Mouse (Mus musculus): ENCODE measurements at regions not wholly inside any gene's neighbourhood (a gene's known extent, or its start where the extent isn't known, plus 50 kb on each side); places are given as distances from the start of the nearest gene placed in this dataset.

GRCm38 (mm10) chr6:47649961-47650360 is 54.8 kb upstream of the Ezh2 start:
- H3K4me2 ChIP-seq (ENCODE audit: low read depth), result no peak overlapping the region
- peaks cover 0 to 4% of the 10 kb centered on the region in 2 experiments; a peak in 1 of 4 replicates for H3K4me1 ChIP-seq (replicated peaks; ENCODE audit: control insufficient read depth in 2 of 2, insufficient read depth in 2 of 2, low read length in 1 of 2)
- no peaks in the 10 kb centered on the region for H3K9me3 ChIP-seq (ENCODE audit: control insufficient read depth, low read length)
- no peaks in the 10 kb centered on the region for H3K36me3 ChIP-seq (replicated peaks; ENCODE audit: control insufficient read depth, insufficient read depth, low read depth)
- DNase-seq (ENCODE audit: low read depth in 3 of 3, low spot score in 3 of 3) (no peak), ATAC-seq (ENCODE audit: insufficient read depth) (no peak)
- no peak overlapping the region for H3K9ac ChIP-seq (replicated peaks)
- 69% methylated on average over 6 of the region's 6 CpGs for WGBS (ENCODE audit: insufficient replicate concordance)
- no peak overlapping the region for H3K4me3 ChIP-seq (ENCODE audit: insufficient read depth in 1 of 2, low read depth in 2 of 2, low read length in 2 of 2)
- TF ChIP-seq CTCF (IDR thresholded peaks at IDR 0.05; ENCODE audit: low read depth) (no peak), EP300 (IDR thresholded peaks at IDR 0.05; ENCODE audit: low read depth) (no peak)
- no peaks in the 10 kb centered on the region for H3K27me3 ChIP-seq (ENCODE audit: control insufficient read depth, insufficient read depth, low read length)
- H3K27ac ChIP-seq, result no peak overlapping the region

- Histone ChIP-seq H3K4me1 (replicated peaks; ENCODE audit: control insufficient read depth in 2 of 2, insufficient read depth in 2 of 2, low read length in 1 of 2) (peaks cover 0 to 4% of the 10 kb centered on the region in 2 experiments; a peak in 1 of 4 replicates), H3K4me2 (ENCODE audit: low read depth) (no peak overlapping the region), H3K27ac (no peak overlapping the region), H3K36me3 (replicated peaks; ENCODE audit: control insufficient read depth, insufficient read depth, low read depth) (no peaks in the 10 kb centered on the region), H3K4me3 (ENCODE audit: insufficient read depth in 1 of 2, low read depth in 2 of 2, low read length in 2 of 2) (no peak overlapping the region), H3K27me3 (ENCODE audit: control insufficient read depth, insufficient read depth, low read length) (no peaks in the 10 kb centered on the region), H3K9me3 (ENCODE audit: control insufficient read depth, low read length) (no peaks in the 10 kb centered on the region), H3K9ac (replicated peaks) (no peak overlapping the region)
- DNase-seq (ENCODE audit: low read depth in 3 of 3, low spot score in 3 of 3), result no peak
- TF ChIP-seq CTCF (IDR thresholded peaks at IDR 0.05; ENCODE audit: low read depth) (no peak), EP300 (IDR thresholded peaks at IDR 0.05; ENCODE audit: low read depth) (no peak)
- no peak for ATAC-seq (ENCODE audit: insufficient read depth)
- WGBS (ENCODE audit: insufficient replicate concordance), result 37% methylated on average over 5 of the region's 5 CpGs
Observed at GRCm38 (mm10) chr6:47649451-47649931, 54.4 kb upstream of the Ezh2 start.

GRCm38 (mm10) chr6:47648899-47649298 is 53.8 kb upstream of the Ezh2 start:
- peaks cover 0 to 4% of the 10 kb centered on the region in 2 experiments; a peak in 1 of 4 replicates for H3K4me1 ChIP-seq (replicated peaks; ENCODE audit: control insufficient read depth in 2 of 2, insufficient read depth in 2 of 2, low read length in 1 of 2)
- H3K9ac ChIP-seq (replicated peaks), result no peak overlapping the region
- ATAC-seq (ENCODE audit: insufficient read depth) (no peak), DNase-seq (ENCODE audit: low read depth in 3 of 3, low spot score in 3 of 3) (no peak)
- WGBS (ENCODE audit: insufficient replicate concordance), result 69% methylated on average over 5 of the region's 5 CpGs
- no peak overlapping the region for H3K4me3 ChIP-seq (ENCODE audit: insufficient read depth in 1 of 2, low read depth in 2 of 2, low read length in 2 of 2)
- no peaks in the 10 kb centered on the region for H3K36me3 ChIP-seq (replicated peaks; ENCODE audit: control insufficient read depth, insufficient read depth, low read depth)
- H3K9me3 ChIP-seq (ENCODE audit: control insufficient read depth, low read length), result no peaks in the 10 kb centered on the region
- TF ChIP-seq CTCF (IDR thresholded peaks at IDR 0.05; ENCODE audit: low read depth) (no peak), EP300 (IDR thresholded peaks at IDR 0.05; ENCODE audit: low read depth) (no peak)
- no peaks in the 10 kb centered on the region for H3K27me3 ChIP-seq (ENCODE audit: control insufficient read depth, insufficient read depth, low read length)
- H3K4me2 ChIP-seq (ENCODE audit: low read depth), result no peak overlapping the region
- H3K27ac ChIP-seq, result no peak overlapping the region

- Histone ChIP-seq H3K4me3 (ENCODE audit: insufficient read depth in 1 of 2, low read depth in 2 of 2, low read length in 2 of 2) (no peak overlapping the region), H3K27ac (no peak overlapping the region), H3K36me3 (replicated peaks; ENCODE audit: control insufficient read depth, insufficient read depth, low read depth) (no peaks in the 10 kb centered on the region), H3K4me2 (ENCODE audit: low read depth) (no peak overlapping the region), H3K4me1 (replicated peaks; ENCODE audit: control insufficient read depth in 2 of 2, insufficient read depth in 2 of 2, low read length in 1 of 2) (peaks cover 0 to 4% of the 10 kb centered on the region in 2 experiments; a peak in 1 of 4 replicates), H3K9ac (replicated peaks) (no peak overlapping the region), H3K27me3 (ENCODE audit: control insufficient read depth, insufficient read depth, low read length) (no peaks in the 10 kb centered on the region), H3K9me3 (ENCODE audit: control insufficient read depth, low read length) (no peaks in the 10 kb centered on the region)
- TF ChIP-seq EP300 (IDR thresholded peaks at IDR 0.05; ENCODE audit: low read depth) (no peak), CTCF (IDR thresholded peaks at IDR 0.05; ENCODE audit: low read depth) (no peak)
- WGBS (ENCODE audit: insufficient replicate concordance), result 68% methylated on average over 7 of the region's 7 CpGs
- ATAC-seq (ENCODE audit: insufficient read depth) (no peak), DNase-seq (ENCODE audit: low read depth in 3 of 3, low spot score in 3 of 3) (no peak)
Observed at GRCm38 (mm10) chr6:47648316-47648715, 53.2 kb upstream of the Ezh2 start.

GRCm38 (mm10) chr6:47647876-47648275 is 52.7 kb upstream of the Ezh2 start:
- no peaks in the 10 kb centered on the region for H3K36me3 ChIP-seq (replicated peaks; ENCODE audit: control insufficient read depth, insufficient read depth, low read depth)
- peaks cover 0 to 4% of the 10 kb centered on the region in 2 experiments; a peak in 1 of 4 replicates for H3K4me1 ChIP-seq (replicated peaks; ENCODE audit: control insufficient read depth in 2 of 2, insufficient read depth in 2 of 2, low read length in 1 of 2)
- H3K4me3 ChIP-seq (ENCODE audit: insufficient read depth in 1 of 2, low read depth in 2 of 2, low read length in 2 of 2), result no peak overlapping the region
- 57% methylated on average over 8 of the region's 8 CpGs for WGBS (ENCODE audit: insufficient replicate concordance)
- H3K9me3 ChIP-seq (ENCODE audit: control insufficient read depth, low read length), result no peaks in the 10 kb centered on the region
- H3K4me2 ChIP-seq (ENCODE audit: low read depth), result no peak overlapping the region
- no peak for ATAC-seq (ENCODE audit: insufficient read depth)
- no peak overlapping the region for H3K9ac ChIP-seq (replicated peaks)
- DNase-seq (ENCODE audit: low read depth in 3 of 3, low spot score in 3 of 3), result no peak
- no peak for TF ChIP-seq EP300 (IDR thresholded peaks at IDR 0.05; ENCODE audit: low read depth)
- TF ChIP-seq CTCF (IDR thresholded peaks at IDR 0.05; ENCODE audit: low read depth), result no peak
- no peak overlapping the region for H3K27ac ChIP-seq
- H3K27me3 ChIP-seq (ENCODE audit: control insufficient read depth, insufficient read depth, low read length), result no peaks in the 10 kb centered on the region

All from liver, embryonic 14.5 days (tissue).